Comparison of ENCODE assay signal across 20 mouse cellular contexts in genomic region chr11:76879816-76880215, GRCm38 (mm10). TPM values are rescaled to one million over a fixed set of nuclear protein-coding genes. Genes with fewer than 3 reads are reported as not detected.
A peak's percentile ranks its signal among the peaks of the same experiment; 100 is the strongest.
DNase-seq lines count a peak whose midpoint lies in the region; TF ChIP-seq lines count a peak whose summit lies in the region.
"Had no signal": no experiment of that assay in that cellular context is flagged by ENCODE, and none has a peak within 500 bp of the region (broad histone marks: within the 10 kb centered on the region; RNA-seq: fewer than 3 reads in every experiment).

No protein-coding gene starts in this region.

- H3K4me1 ChIP-seq in bone marrow, adult 2 months (ENCODE audit: control insufficient read depth, insufficient read depth, low read length), result peaks cover 1% of the 10 kb centered on the region; the same call in 1 of the 2 replicates
- no peaks in the 10 kb centered on the region for H3K4me1 ChIP-seq in small intestine, adult 2 months (ENCODE audit: control insufficient read depth, insufficient read depth, insufficient read length, low read length)
- H3K4me1 ChIP-seq: intestine, embryonic 15.5 days; neural tube, embryonic 15.5 days had no signal

- no peaks in the 10 kb centered on the region for H3K36me3 ChIP-seq in small intestine, adult 2 months (ENCODE audit: control insufficient read depth, insufficient read depth, low read length)
- H3K36me3 ChIP-seq: hindbrain, embryonic 10.5 days; intestine, embryonic 15.5 days; neural tube, embryonic 15.5 days had no signal

- H3K27me3 ChIP-seq in small intestine, adult 2 months (ENCODE audit: control insufficient read depth, insufficient read depth, low read length), result no peaks in the 10 kb centered on the region
- H3K27me3 ChIP-seq: intestine, embryonic 15.5 days; neural tube, embryonic 15.5 days had no signal

- DNase-seq in lung, postnatal 36 days, result peak; percentile 41
- no peak for DNase-seq in lung, adult 18-20 months
- no peak for DNase-seq in right cerebral cortex, postnatal 10 days (ENCODE audit: low spot score in 2 of 2)
- DNase-seq in frontal cortex, postnatal 36 days (ENCODE audit: low spot score in 2 of 2), result no peak
- DNase-seq in kidney, adult 9 months, result no peak
- DNase-seq: cerebellum, postnatal 36 days; right cerebral cortex, adult 18-20 months had no signal

- WGBS in bone marrow, adult 2 months, result 36% methylated on average over 5 of the region's 5 CpGs
- 87% methylated on average over 5 of the region's 5 CpGs for WGBS in small intestine, adult 2 months

- H3K27ac ChIP-seq in bone marrow, adult 2 months (ENCODE audit: control insufficient read depth, insufficient read depth, low read depth, low read length, poor library complexity), result peak overlapping the region; percentile 88
- H3K27ac ChIP-seq in small intestine, adult 2 months (ENCODE audit: insufficient read depth, low read depth, low read length), result 0 out of 2 replicates have a peak overlapping the region, but pooled peaks have one; percentile 18
- H3K27ac ChIP-seq: hindbrain, embryonic 10.5 days; intestine, embryonic 15.5 days; left cerebral cortex, adult 2 months; liver, embryonic 14.5 days; neural tube, embryonic 15.5 days had no signal

- no peak for TF ChIP-seq POLR2A in bone marrow, adult 2 months (IDR thresholded peaks at IDR 0.05; ENCODE audit: borderline replicate concordance, control insufficient read depth, low read depth, low read length)
- no peak for TF ChIP-seq POLR2A in small intestine, adult 2 months (IDR thresholded peaks at IDR 0.05; ENCODE audit: low read depth, low read length)

- H3K4me3 ChIP-seq in bone marrow, adult 2 months (replicated peaks; ENCODE audit: control insufficient read depth, low read depth, low read length), result no peak overlapping the region
- H3K4me3 ChIP-seq in small intestine, adult 2 months (ENCODE audit: low read depth, low read length), result no peak overlapping the region
- H3K4me3 ChIP-seq: hindbrain, embryonic 10.5 days; intestine, embryonic 15.5 days; left cerebral cortex, adult 2 months; neural tube, embryonic 15.5 days had no signal

- no peak for TF ChIP-seq CTCF in bone marrow, adult 2 months (IDR thresholded peaks at IDR 0.05; ENCODE audit: control insufficient read depth, insufficient read depth, low read length)
- TF ChIP-seq CTCF in small intestine, adult 2 months (IDR thresholded peaks at IDR 0.05; ENCODE audit: extremely low read depth, insufficient read length, insufficient replicate concordance, low read depth, low read length), result no peak

RNA-seq across cellular contexts. Expression of gene Tmigd1, which starts 22.1 kb away (rescaled TPM):
- polyA plus RNA-seq in bone marrow, adult 2 months (2011; ENCODE audit: insufficient read depth, insufficient read length, low replicate concordance, missing spikeins), result 1.8 TPM in 1 of 2 replicates, not detected in the other
- 0.29 and 8.4 TPM in 2 replicates for polyA plus RNA-seq in small intestine, adult 2 months (2012; rRNA removed)
- polyA plus RNA-seq: C2C12; embryonic facial prominence, embryonic 11.5 days; frontal cortex, adult 2 months; heart, embryonic 14.5 days; limb, embryonic 11.5 days; liver, embryonic 14.5 days; neural tube, embryonic 15.5 days; testis, adult 2 months had no signal

RNA-seq across cellular contexts. Expression of gene Cpd, which starts 33.0 kb away (rescaled TPM):
- polyA plus RNA-seq in bone marrow, adult 2 months (2011; ENCODE audit: insufficient read depth, insufficient read length, low replicate concordance, missing spikeins), result 3.1 and 5.3 TPM in 2 replicates
- polyA plus RNA-seq in small intestine, adult 2 months (2012; rRNA removed), result 16.3 and 16.4 TPM in 2 replicates

RNA-seq across cellular contexts. Expression of gene Blmh, which starts 44.8 kb away (rescaled TPM):
- polyA plus RNA-seq in bone marrow, adult 2 months (2011; ENCODE audit: insufficient read depth, insufficient read length, low replicate concordance, missing spikeins), result 31.2 and 38.4 TPM in 2 replicates
- polyA plus RNA-seq in small intestine, adult 2 months (2012; rRNA removed), result 2.5 and 4.8 TPM in 2 replicates
